Mouse (Mus musculus): ENCODE results near the gene Pth2. TPM values are rescaled to one million over a fixed set of nuclear protein-coding genes. Genes with fewer than 3 reads are reported as not detected.
A peak's percentile ranks its signal among the peaks of the same experiment; 100 is the strongest.

The Pth2 gene
- total and polyA plus RNA-seq, 3 experiments: not detected

GRCm38 (mm10) chr7:45204380-45205143 lies 23.8 kb downstream of the Pth2 start, which contains the start of gene Ccdc155:
TSS of gene Ccdc155 (minus strand) at chr7:45204892.
- Histone ChIP-seq H3K9me3 (replicated peaks) (no peaks in the 10 kb centered on the region), H3K4me3 (ENCODE audit: low read depth, low read length) (no peak within 1 kb of the TSS; the same call in 1 of the 2 replicates), H3K4me1 (ENCODE audit: insufficient read depth, low read depth, low read length) (no peaks in the 10 kb centered on the region), H3K36me3 (replicated peaks) (no peaks in the 10 kb centered on the region), H3K27me3 (ENCODE audit: insufficient read depth, low read length) (peaks cover 25% of the 10 kb centered on the region)
- DNase-seq (ENCODE audit: low spot score): no peak
- TF ChIP-seq POLR2AphosphoS5 (IDR thresholded peaks at IDR 0.05; ENCODE audit: insufficient replicate concordance, low read depth, low read length): no peak
- TF ChIP-seq CTCF (IDR thresholded peaks at IDR 0.05; ENCODE audit: low read depth, low read length): no peak
- TF ChIP-seq GATA2 (IDR thresholded peaks at IDR 0.05; ENCODE audit: borderline replicate concordance, low read depth, low read length): no peak
- no peak for TF ChIP-seq TAL1 (conservative IDR thresholded peaks at IDR 0.05; ENCODE audit: low read depth, low read length)
- no peak for TF ChIP-seq GATA1 (IDR thresholded peaks at IDR 0.05; ENCODE audit: borderline replicate concordance, low read length)
- ATAC-seq (ENCODE audit: extremely low read depth, insufficient number of reproducible peaks, low FRiP score, poor library complexity, severe bottlenecking): no peak

GRCm38 (mm10) chr7:45208260-45208659 lies 27.5 kb downstream of the Pth2 start:
- H3K9me3 ChIP-seq (replicated peaks): no peaks in the 10 kb centered on the region
- no peak for ATAC-seq (ENCODE audit: extremely low read depth, insufficient number of reproducible peaks, low FRiP score, poor library complexity, severe bottlenecking)
- no peak overlapping the region for H3K4me3 ChIP-seq (ENCODE audit: low read depth, low read length)
- DNase-seq (ENCODE audit: low spot score): no peak
- H3K27me3 ChIP-seq (ENCODE audit: insufficient read depth, low read length): peaks cover 38% of the 10 kb centered on the region
- peaks cover 11% of the 10 kb centered on the region for H3K4me1 ChIP-seq (ENCODE audit: insufficient read depth, low read depth, low read length)
- TF ChIP-seq TAL1 (conservative IDR thresholded peaks at IDR 0.05; ENCODE audit: low read depth, low read length): no peak
- TF ChIP-seq CTCF (IDR thresholded peaks at IDR 0.05; ENCODE audit: low read depth, low read length): no peak
- no peak for TF ChIP-seq GATA1 (IDR thresholded peaks at IDR 0.05; ENCODE audit: borderline replicate concordance, low read length)
- no peak for TF ChIP-seq GATA2 (IDR thresholded peaks at IDR 0.05; ENCODE audit: borderline replicate concordance, low read depth, low read length)
- TF ChIP-seq POLR2AphosphoS5 (IDR thresholded peaks at IDR 0.05; ENCODE audit: insufficient replicate concordance, low read depth, low read length): no peak
- no peaks in the 10 kb centered on the region for H3K36me3 ChIP-seq (replicated peaks)

- Histone ChIP-seq H3K4me3 (ENCODE audit: low read depth, low read length) (no peak overlapping the region), H3K27me3 (ENCODE audit: insufficient read depth, low read length) (peaks cover 45% of the 10 kb centered on the region), H3K4me1 (ENCODE audit: insufficient read depth, low read depth, low read length) (peaks cover 11% of the 10 kb centered on the region), H3K36me3 (replicated peaks) (no peaks in the 10 kb centered on the region), H3K9me3 (replicated peaks) (no peaks in the 10 kb centered on the region)
- ATAC-seq (ENCODE audit: extremely low read depth, insufficient number of reproducible peaks, low FRiP score, poor library complexity, severe bottlenecking) (no peak), DNase-seq (ENCODE audit: low spot score) (no peak)
- no peak for TF ChIP-seq GATA2 (IDR thresholded peaks at IDR 0.05; ENCODE audit: borderline replicate concordance, low read depth, low read length)
- no peak for TF ChIP-seq GATA1 (IDR thresholded peaks at IDR 0.05; ENCODE audit: borderline replicate concordance, low read length)
- no peak for TF ChIP-seq POLR2AphosphoS5 (IDR thresholded peaks at IDR 0.05; ENCODE audit: insufficient replicate concordance, low read depth, low read length)
- no peak for TF ChIP-seq CTCF (IDR thresholded peaks at IDR 0.05; ENCODE audit: low read depth, low read length)
- TF ChIP-seq TAL1 (conservative IDR thresholded peaks at IDR 0.05; ENCODE audit: low read depth, low read length): no peak
Measured at GRCm38 (mm10) chr7:45211070-45211469, 30.3 kb downstream of the Pth2 start.

GRCm38 (mm10) chr7:45211851-45212251 lies 31.1 kb downstream of the Pth2 start, which contains the start of gene Dkkl1:
TSS of gene Dkkl1 (minus strand) at chr7:45212147.
- Histone ChIP-seq H3K27me3 (ENCODE audit: insufficient read depth, low read length) (peaks cover 50% of the 10 kb centered on the region), H3K4me1 (ENCODE audit: insufficient read depth, low read depth, low read length) (peaks cover 11% of the 10 kb centered on the region), H3K9me3 (replicated peaks) (no peaks in the 10 kb centered on the region), H3K4me3 (ENCODE audit: low read depth, low read length) (peak within 1 kb of the TSS; percentile 34; the same call in 1 of the 2 replicates), H3K36me3 (replicated peaks) (no peaks in the 10 kb centered on the region)
- no peak for DNase-seq (ENCODE audit: low spot score)
- TF ChIP-seq TAL1 (conservative IDR thresholded peaks at IDR 0.05; ENCODE audit: low read depth, low read length) (no peak), GATA1 (IDR thresholded peaks at IDR 0.05; ENCODE audit: borderline replicate concordance, low read length) (no peak), CTCF (IDR thresholded peaks at IDR 0.05; ENCODE audit: low read depth, low read length) (no peak), POLR2AphosphoS5 (IDR thresholded peaks at IDR 0.05; ENCODE audit: insufficient replicate concordance, low read depth, low read length) (no peak), GATA2 (IDR thresholded peaks at IDR 0.05; ENCODE audit: borderline replicate concordance, low read depth, low read length) (no peak)
- no peak for ATAC-seq (ENCODE audit: extremely low read depth, insufficient number of reproducible peaks, low FRiP score, poor library complexity, severe bottlenecking)

GRCm38 (mm10) chr7:45212356-45212755 lies 31.6 kb downstream of the Pth2 start:
- Histone ChIP-seq H3K4me1 (ENCODE audit: insufficient read depth, low read depth, low read length) (peaks cover 11% of the 10 kb centered on the region), H3K36me3 (replicated peaks) (no peaks in the 10 kb centered on the region), H3K4me3 (ENCODE audit: low read depth, low read length) (no peak overlapping the region), H3K27me3 (ENCODE audit: insufficient read depth, low read length) (peaks cover 55% of the 10 kb centered on the region), H3K9me3 (replicated peaks) (no peaks in the 10 kb centered on the region)
- TF ChIP-seq POLR2AphosphoS5 (IDR thresholded peaks at IDR 0.05; ENCODE audit: insufficient replicate concordance, low read depth, low read length): no peak
- TF ChIP-seq CTCF (IDR thresholded peaks at IDR 0.05; ENCODE audit: low read depth, low read length): no peak
- TF ChIP-seq GATA2 (IDR thresholded peaks at IDR 0.05; ENCODE audit: borderline replicate concordance, low read depth, low read length): no peak
- DNase-seq (ENCODE audit: low spot score) (no peak), ATAC-seq (ENCODE audit: extremely low read depth, insufficient number of reproducible peaks, low FRiP score, poor library complexity, severe bottlenecking) (no peak)

- DNase-seq (ENCODE audit: low spot score) (no peak), ATAC-seq (ENCODE audit: extremely low read depth, insufficient number of reproducible peaks, low FRiP score, poor library complexity, severe bottlenecking) (no peak)
- Histone ChIP-seq H3K27me3 (ENCODE audit: insufficient read depth, low read length) (peaks cover 62% of the 10 kb centered on the region), H3K4me3 (ENCODE audit: low read depth, low read length) (no peak overlapping the region), H3K9me3 (replicated peaks) (no peaks in the 10 kb centered on the region), H3K4me1 (ENCODE audit: insufficient read depth, low read depth, low read length) (peaks cover 11% of the 10 kb centered on the region), H3K36me3 (replicated peaks) (no peaks in the 10 kb centered on the region)
- TF ChIP-seq GATA1 (IDR thresholded peaks at IDR 0.05; ENCODE audit: borderline replicate concordance, low read length) (no peak), GATA2 (IDR thresholded peaks at IDR 0.05; ENCODE audit: borderline replicate concordance, low read depth, low read length) (no peak), TAL1 (conservative IDR thresholded peaks at IDR 0.05; ENCODE audit: low read depth, low read length) (no peak), POLR2AphosphoS5 (IDR thresholded peaks at IDR 0.05; ENCODE audit: insufficient replicate concordance, low read depth, low read length) (no peak), CTCF (IDR thresholded peaks at IDR 0.05; ENCODE audit: low read depth, low read length) (no peak)
Measured at GRCm38 (mm10) chr7:45213708-45214107, 32.9 kb downstream of the Pth2 start.

All from G1E (cell line).